Mouse (Mus musculus) limb, embryonic 12.5 days (tissue): Measurements from ENCODE around the gene Scimp. TPM values are rescaled to one million over a fixed set of nuclear protein-coding genes. Genes with fewer than 3 reads are reported as not detected.

Source experiments
- ATAC-seq: fragments of 200-750 bp; cut with Nextera tagmentation; 2 replicates; pipeline ENCODE4 v1.8.0; 2017; ENCODE audit warnings: low read depth, moderate TSS enrichment; ENCODE audit not compliant: insufficient number of reproducible peaks, insufficient read depth, low FRiP score, low TSS enrichment
- H3K27ac ChIP-seq: fragments of 300-500 bp; sonication (generic); 2 replicates; pipeline ENCODE4 v1.5.1; 2016; ENCODE audit warnings: mild to moderate bottlenecking, moderate library complexity
- H3K27me3 ChIP-seq: fragments of 300-500 bp; sonication (generic); 2 replicates; pipeline ENCODE4 v1.6.1; 2016; ENCODE audit warnings: mild to moderate bottlenecking, moderate library complexity
- H3K36me3 ChIP-seq: fragments of 300-500 bp; sonication (generic); 2 replicates; pipeline ENCODE4 v1.6.1; 2016; ENCODE audit warnings: mild to moderate bottlenecking, moderate library complexity
- H3K4me1 ChIP-seq: fragments of 300-500 bp; sonication (generic); replicated peaks from 2 replicates; pipeline ENCODE4 v1.6.1; 2016
- H3K4me2 ChIP-seq: fragments of 300-500 bp; sonication (generic); 2 replicates; pipeline ENCODE4 v1.6.1; 2016; ENCODE audit warnings: mild to moderate bottlenecking, moderate library complexity
- H3K4me3 ChIP-seq: fragments of 300-500 bp; sonication (generic); replicated peaks from 2 replicates; pipeline ENCODE4 v1.5.1; 2016; ENCODE audit warnings: mild to moderate bottlenecking
- H3K9ac ChIP-seq: fragments of 300-500 bp; sonication (generic); replicated peaks from 2 replicates; pipeline ENCODE4 v1.6.1; 2016; ENCODE audit warnings: mild to moderate bottlenecking, moderate library complexity
- H3K9me3 ChIP-seq: fragments of 300-500 bp; sonication (generic); 2 replicates; pipeline ENCODE4 v1.6.1; 2016; ENCODE audit warnings: mild to moderate bottlenecking, moderate library complexity
- WGBS: fragments of 180-500 bp; shearing (Covaris S2); methylation state at CpG from one replicate; pipeline ENCODE4 v1.1.7; 2016; 5-methylcytosine and 5-hydroxymethylcytosine counted together
- polyA plus RNA-seq: library from polyadenylated mRNA; unstranded; fragments of >200 nt; fragmentation: Nextera tagmentation; extraction: Ambion mirVana; gene quantifications from 2 replicates; pipeline ENCODE4 v1.2.1, GENCODE M21; 2016

Gene Scimp
- polyA plus RNA-seq = not detected in 2 replicates

- Histone ChIP-seq H3K4me1 (no peaks in the 10 kb centered on the region), H3K4me3 (no peak within 1 kb of the TSS), H3K27ac (no peak within 1 kb of the TSS), H3K4me2 (no peak within 1 kb of the TSS), H3K9me3 (no peaks in the 10 kb centered on the region), H3K9ac (no peak within 1 kb of the TSS), H3K27me3 (no peaks in the 10 kb centered on the region), H3K36me3 (no peaks in the 10 kb centered on the region)
- ATAC-seq = no peak
- 77% methylated on average over 7 of the region's 7 CpGs for WGBS
Observed at GRCm38 (mm10) chr11:70812365-70812764, at the start of gene Scimp. Scimp (minus strand) TSS chr11:70812586.

- Histone ChIP-seq H3K4me1 (no peaks in the 10 kb centered on the region), H3K36me3 (no peaks in the 10 kb centered on the region), H3K9ac (no peak overlapping the region), H3K4me2 (no peak overlapping the region), H3K4me3 (no peak overlapping the region), H3K27ac (no peak overlapping the region), H3K9me3 (no peaks in the 10 kb centered on the region), H3K27me3 (no peaks in the 10 kb centered on the region)
- WGBS = 92% methylated on average over 1 of the region's 1 CpGs
- ATAC-seq = no peak
Observed at GRCm38 (mm10) chr11:70860371-70860770, 48.0 kb upstream of the Scimp start.

GRCm38 (mm10) chr11:70846029-70846428 is 33.6 kb upstream of the Scimp start:
- H3K9me3 ChIP-seq = no peaks in the 10 kb centered on the region
- ATAC-seq = no peak
- H3K9ac ChIP-seq = no peak overlapping the region
- H3K4me3 ChIP-seq = peak overlapping the region; percentile 99
- H3K4me1 ChIP-seq = peaks cover 17% of the 10 kb centered on the region
- H3K27me3 ChIP-seq = no peaks in the 10 kb centered on the region
- H3K27ac ChIP-seq = no peak overlapping the region
- no peaks in the 10 kb centered on the region for H3K36me3 ChIP-seq
- H3K4me2 ChIP-seq = peak overlapping the region; percentile 82
- WGBS = 53% methylated on average over 2 of the region's 2 CpGs

GRCm38 (mm10) chr11:70845457-70845978 is 33.1 kb upstream of the Scimp start:
- Histone ChIP-seq H3K4me1 (peaks cover 17% of the 10 kb centered on the region), H3K36me3 (no peaks in the 10 kb centered on the region), H3K4me3 (peak overlapping the region; percentile 99), H3K27me3 (no peaks in the 10 kb centered on the region), H3K4me2 (peak overlapping the region; percentile 82), H3K27ac (peak overlapping the region; percentile 87), H3K9ac (peak overlapping the region; percentile 92), H3K9me3 (no peaks in the 10 kb centered on the region)
- WGBS = 5% methylated on average over 19 of the region's 19 CpGs
- ATAC-seq = no peak

- H3K9me3 ChIP-seq = no peaks in the 10 kb centered on the region
- H3K4me1 ChIP-seq = peaks cover 17% of the 10 kb centered on the region
- peak; percentile 98 for ATAC-seq
- WGBS = under 1% methylated on average over 88 of the region's 88 CpGs
- no peaks in the 10 kb centered on the region for H3K36me3 ChIP-seq
- H3K9ac ChIP-seq = peak within 1 kb of the TSS; percentile 92
- H3K4me3 ChIP-seq = peak within 1 kb of the TSS; percentile 99
- H3K27me3 ChIP-seq = no peaks in the 10 kb centered on the region
- peak within 1 kb of the TSS; percentile 87 for H3K27ac ChIP-seq
- H3K4me2 ChIP-seq = peak within 1 kb of the TSS; percentile 82
Observed at GRCm38 (mm10) chr11:70844559-70845456, 32.4 kb upstream of the Scimp start, which contains the start of gene Rabep1. Rabep1 (plus strand) TSS chr11:70844778.

GRCm38 (mm10) chr11:70843701-70844551 is 31.5 kb upstream of the Scimp start:
- peak overlapping the region; percentile 92 for H3K9ac ChIP-seq
- H3K4me2 ChIP-seq = peak overlapping the region; percentile 82
- no peaks in the 10 kb centered on the region for H3K9me3 ChIP-seq
- ATAC-seq = peak; percentile 22; the same call in 1 of the 2 replicates
- peak overlapping the region; percentile 87 for H3K27ac ChIP-seq
- peaks cover 17% of the 10 kb centered on the region for H3K4me1 ChIP-seq
- WGBS = 12% methylated on average over 12 of the region's 12 CpGs
- H3K4me3 ChIP-seq = peak overlapping the region; percentile 99
- H3K36me3 ChIP-seq = no peaks in the 10 kb centered on the region
- H3K27me3 ChIP-seq = no peaks in the 10 kb centered on the region

- WGBS = 52% methylated on average over 4 of the region's 4 CpGs
- Histone ChIP-seq H3K9ac (no peak overlapping the region), H3K27ac (no peak overlapping the region)
Observed at GRCm38 (mm10) chr11:70842983-70843382, 30.6 kb upstream of the Scimp start.

GRCm38 (mm10) chr11:70838610-70839009 is 26.2 kb upstream of the Scimp start:
- Histone ChIP-seq H3K9ac (no peak overlapping the region), H3K27me3 (no peaks in the 10 kb centered on the region), H3K4me2 (no peak overlapping the region), H3K4me3 (no peak overlapping the region), H3K27ac (no peak overlapping the region), H3K36me3 (no peaks in the 10 kb centered on the region), H3K4me1 (no peaks in the 10 kb centered on the region), H3K9me3 (no peaks in the 10 kb centered on the region)
- ATAC-seq = no peak
- WGBS = 42% methylated on average over 2 of the region's 2 CpGs

More at GRCm38 (mm10) chr11:70842983-70843382, 30.6 kb upstream of the Scimp start:
- H3K36me3 ChIP-seq = no peaks in the 10 kb centered on the region
- H3K27me3 ChIP-seq = no peaks in the 10 kb centered on the region
- no peaks in the 10 kb centered on the region for H3K9me3 ChIP-seq
- H3K4me3 ChIP-seq = no peak overlapping the region
- H3K4me1 ChIP-seq = peaks cover 17% of the 10 kb centered on the region
- no peak for ATAC-seq
- no peak overlapping the region for H3K4me2 ChIP-seq

GRCm38 (mm10) chr11:70837031-70837430 is 24.6 kb upstream of the Scimp start:
- Histone ChIP-seq H3K27ac (no peak overlapping the region), H3K27me3 (no peaks in the 10 kb centered on the region), H3K36me3 (no peaks in the 10 kb centered on the region), H3K4me2 (no peak overlapping the region), H3K9me3 (no peaks in the 10 kb centered on the region), H3K4me3 (no peak overlapping the region), H3K4me1 (no peaks in the 10 kb centered on the region), H3K9ac (no peak overlapping the region)
- WGBS = 91% methylated on average over 3 of the region's 3 CpGs
- no peak for ATAC-seq

GRCm38 (mm10) chr11:70835381-70835831 is 23.0 kb upstream of the Scimp start:
- 66% methylated on average over 6 of the region's 6 CpGs for WGBS
- Histone ChIP-seq H3K4me3 (no peak overlapping the region), H3K27ac (no peak overlapping the region), H3K4me1 (no peaks in the 10 kb centered on the region), H3K4me2 (no peak overlapping the region), H3K9ac (no peak overlapping the region), H3K9me3 (no peaks in the 10 kb centered on the region), H3K36me3 (no peaks in the 10 kb centered on the region), H3K27me3 (no peaks in the 10 kb centered on the region)
- no peak for ATAC-seq

GRCm38 (mm10) chr11:70833831-70834230 is 21.4 kb upstream of the Scimp start:
- ATAC-seq = no peak
- H3K4me2 ChIP-seq = no peak overlapping the region
- no peak overlapping the region for H3K27ac ChIP-seq
- H3K4me3 ChIP-seq = no peak overlapping the region
- H3K9me3 ChIP-seq = no peaks in the 10 kb centered on the region
- no peak overlapping the region for H3K9ac ChIP-seq
- no peaks in the 10 kb centered on the region for H3K27me3 ChIP-seq
- no peaks in the 10 kb centered on the region for H3K36me3 ChIP-seq
- H3K4me1 ChIP-seq = no peaks in the 10 kb centered on the region
- 79% methylated on average over 3 of the region's 3 CpGs for WGBS
